In genomic region chr15:103074663-103075415, GRCm38 (mm10) we compare ENCODE assay signal across 26 mouse cellular contexts. TPM values are rescaled to one million over a fixed set of nuclear protein-coding genes. Genes with fewer than 3 reads are reported as not detected.
DNase-seq lines count a peak whose midpoint lies in the region; ATAC-seq lines count a peak whose summit lies in the region.
"Had no signal": no experiment of that assay in that cellular context is flagged by ENCODE, and none has a peak within 500 bp of the region (broad histone marks: within the 10 kb centered on the region; RNA-seq: fewer than 3 reads in every experiment).

No protein-coding gene starts in this region.

- no peaks in the 10 kb centered on the region for H3K36me3 ChIP-seq in kidney, embryonic 15.5 days
- no peaks in the 10 kb centered on the region for H3K36me3 ChIP-seq in neural tube, embryonic 11.5 days (ENCODE audit: control insufficient read depth, insufficient read depth, low read length)
- no peaks in the 10 kb centered on the region for H3K36me3 ChIP-seq in limb, embryonic 13.5 days
- H3K36me3 ChIP-seq: embryonic facial prominence, embryonic 10.5 days; heart, embryonic 10.5 days; hindbrain, embryonic 12.5 days had no signal

- ATAC-seq in kidney, embryonic 15.5 days (replicated peaks; ENCODE audit: low FRiP score) = peak; percentile 54
- no peak for ATAC-seq in neural tube, embryonic 11.5 days (ENCODE audit: insufficient read depth, low FRiP score, low TSS enrichment)
- ATAC-seq in limb, embryonic 13.5 days (ENCODE audit: low FRiP score, low read depth) = peak; percentile 28; the same call in 1 of the 2 replicates
- ATAC-seq: activated CD4-positive, CD25-positive, alpha-beta regulatory T cell, adult 4 months; forebrain, embryonic 13.5 days; forebrain, postnatal 0 days; hindbrain, embryonic 16.5 days; Patski had no signal

- no peak overlapping the region for H3K9ac ChIP-seq in kidney, embryonic 15.5 days
- H3K9ac ChIP-seq in neural tube, embryonic 11.5 days (ENCODE audit: low read length) = 0 out of 2 replicates have a peak overlapping the region, but pooled peaks have one; percentile 15
- H3K9ac ChIP-seq in limb, embryonic 13.5 days = peak overlapping the region; percentile 32; the same call in 1 of the 2 replicates
- H3K9ac ChIP-seq: forebrain, embryonic 13.5 days; forebrain, postnatal 0 days; hindbrain, embryonic 12.5 days had no signal

- no peaks in the 10 kb centered on the region for H3K9me3 ChIP-seq in kidney, embryonic 15.5 days (replicated peaks)
- H3K9me3 ChIP-seq in neural tube, embryonic 11.5 days (ENCODE audit: control insufficient read depth, low read length) = no peaks in the 10 kb centered on the region
- no peaks in the 10 kb centered on the region for H3K9me3 ChIP-seq in limb, embryonic 13.5 days
- H3K9me3 ChIP-seq: embryonic facial prominence, embryonic 10.5 days; forebrain, embryonic 13.5 days; heart, embryonic 10.5 days; hindbrain, embryonic 12.5 days had no signal

- 14% methylated on average over 11 of the region's 11 CpGs for whole genome bisulfite sequencing in kidney, embryonic 15.5 days
- 43% methylated on average over 11 of the region's 11 CpGs for WGBS in neural tube, embryonic 11.5 days
- WGBS in limb, embryonic 13.5 days = 14% methylated on average over 11 of the region's 11 CpGs

- H3K4me2 ChIP-seq in kidney, embryonic 15.5 days = no peak overlapping the region
- no peak overlapping the region for H3K4me2 ChIP-seq in neural tube, embryonic 11.5 days (ENCODE audit: low read depth)
- H3K4me2 ChIP-seq in limb, embryonic 13.5 days (replicated peaks) = peak overlapping the region; percentile 3; the same call in 1 of the 2 replicates
- H3K4me2 ChIP-seq: forebrain, embryonic 13.5 days; hindbrain, embryonic 12.5 days had no signal

- H3K27me3 ChIP-seq in kidney, embryonic 15.5 days = peaks cover 11% of the 10 kb centered on the region; the same call in 1 of the 2 replicates
- no peaks in the 10 kb centered on the region for H3K27me3 ChIP-seq in neural tube, embryonic 11.5 days (ENCODE audit: control insufficient read depth, insufficient read depth, low read length)
- H3K27me3 ChIP-seq in limb, embryonic 13.5 days = peaks cover 54% of the 10 kb centered on the region
- H3K27me3 ChIP-seq: CH12.LX, Patski had no signal

- no peak for DNase-seq in kidney, postnatal 14 days
- DNase-seq in neural tube, embryonic 11.5 days (ENCODE audit: low spot score) = no peak
- no peak for DNase-seq in neural tube, embryonic 10.5 days (ENCODE audit: extremely low spot score, low spot score)
- DNase-seq in forelimb bud, embryonic 11.5 days (ENCODE audit: low read depth, low spot score) = peak; percentile 42
- DNase-seq in urinary bladder, postnatal 25 days (ENCODE audit: low spot score) = no peak
- DNase-seq in cerebellum, postnatal 4 days (ENCODE audit: low spot score in 2 of 2) = no peak
- DNase-seq: adrenal gland, postnatal 14 days; cerebellum, adult 18-20 months; cerebellum, adult 9-11 months; cerebellum, postnatal 36 days; forebrain, postnatal 0 days; gastrocnemius, adult 2 months; gastrocnemius, postnatal 25 days; heart, adult 11 months; heart, postnatal 10 days; heart, postnatal 4 days had no signal

- no peak overlapping the region for H3K4me3 ChIP-seq in kidney, embryonic 15.5 days (replicated peaks)
- no peak overlapping the region for H3K4me3 ChIP-seq in neural tube, embryonic 11.5 days (ENCODE audit: low read depth, low read length)
- no peak overlapping the region for H3K4me3 ChIP-seq in limb, embryonic 13.5 days
- H3K4me3 ChIP-seq: embryonic facial prominence, embryonic 10.5 days; forebrain, embryonic 13.5 days; gastrocnemius, adult 2 months; heart, embryonic 10.5 days; hindbrain, embryonic 12.5 days had no signal

- peak overlapping the region; percentile 72 for H3K27ac ChIP-seq in kidney, embryonic 15.5 days
- no peak overlapping the region for H3K27ac ChIP-seq in neural tube, embryonic 11.5 days (ENCODE audit: low read depth, low read length)
- no peak overlapping the region for H3K27ac ChIP-seq in limb, embryonic 13.5 days
- H3K27ac ChIP-seq: embryonic facial prominence, embryonic 10.5 days; forebrain, embryonic 13.5 days; gastrocnemius, adult 2 months; heart, embryonic 10.5 days; hindbrain, embryonic 12.5 days had no signal

- peaks cover 28% of the 10 kb centered on the region for H3K4me1 ChIP-seq in kidney, embryonic 15.5 days
- peaks cover 20% of the 10 kb centered on the region for H3K4me1 ChIP-seq in neural tube, embryonic 11.5 days (ENCODE audit: control insufficient read depth, insufficient read depth, low read length)
- peaks cover 13% of the 10 kb centered on the region for H3K4me1 ChIP-seq in limb, embryonic 13.5 days
- H3K4me1 ChIP-seq: forebrain, embryonic 13.5 days had no signal

RNA-seq across cellular contexts. Expression of gene Hoxc4, which starts 56.1 kb away (rescaled TPM):
- 7.9 and 10.2 TPM in 2 replicates for polyA plus RNA-seq in kidney, embryonic 15.5 days (2015; fragmentation: Nextera tagmentation; extraction: Ambion mirVana)
- 62.6 and 67.3 TPM in 2 replicates for polyA plus RNA-seq in neural tube, embryonic 11.5 days (2014; fragmentation: Nextera tagmentation; extraction: Ambion mirVana)
- polyA plus RNA-seq in limb, embryonic 13.5 days (2015; fragmentation: Nextera tagmentation; extraction: Ambion mirVana) = 4.8 and 4.9 TPM in 2 replicates
- polyA plus RNA-seq: activated CD4-positive, CD25-positive, alpha-beta regulatory T cell, adult 4 months; forebrain, embryonic 13.5 days; forebrain, postnatal 0 days had no signal
